Mouse (Mus musculus) heart, adult 11 months (tissue): ENCODE measurements at regions not wholly inside any gene's neighbourhood (a gene's known extent, or its start where the extent isn't known, plus 50 kb on each side); places are given as distances from the start of the nearest gene placed in this dataset.
A peak's percentile ranks its signal among the peaks of the same experiment; 100 is the strongest.

Experiments used
- DNase-seq: peaks from one replicate; pipeline ENCODE4 v3.0.0; 2022

DNA sequence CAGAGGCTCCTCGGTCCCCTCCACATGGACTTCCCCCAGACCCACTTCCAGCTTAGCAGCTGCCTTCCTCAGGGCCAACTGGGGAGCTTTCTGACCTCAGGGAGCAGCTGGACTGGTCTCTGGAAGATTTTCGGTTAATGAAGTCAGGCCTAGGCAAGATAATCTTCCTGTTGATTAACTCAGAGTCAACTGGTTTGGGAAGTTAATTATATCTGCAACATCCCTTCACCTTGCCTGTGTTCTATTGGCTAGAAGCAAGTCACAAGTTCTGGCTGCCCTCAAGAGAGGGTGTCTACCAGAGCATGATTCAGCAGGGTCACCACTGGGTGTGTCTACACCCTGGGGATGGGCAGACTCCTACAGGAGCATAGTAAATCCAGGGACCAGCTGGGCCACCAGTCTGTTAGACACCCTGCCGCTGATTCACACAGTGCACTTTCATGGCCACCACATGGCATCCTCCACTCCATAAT is 53.9 kb upstream of the Maml3 start:
- peak; percentile 64 for DNase-seq

DNA sequence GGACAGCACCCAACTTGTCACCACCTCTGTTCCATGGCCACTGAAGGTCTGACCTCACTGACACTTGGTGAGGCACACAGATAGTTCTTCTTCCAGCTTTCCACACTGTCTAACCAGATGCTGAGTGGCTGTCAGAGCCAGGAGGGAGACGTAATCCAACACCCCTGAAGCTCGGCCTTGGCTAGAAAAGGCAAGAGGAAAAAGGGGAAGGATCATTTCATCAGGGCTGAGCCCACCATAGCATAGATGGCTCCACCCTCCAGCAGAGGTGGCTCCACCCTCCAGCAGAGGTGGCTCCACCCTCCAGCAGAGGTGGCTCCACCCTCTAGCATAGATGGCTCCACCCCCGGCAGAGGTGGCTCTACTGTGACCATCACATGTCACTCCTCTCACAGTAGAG is 56.8 kb upstream of the Maml3 start:
- peak; percentile 52 for DNase-seq

DNA sequence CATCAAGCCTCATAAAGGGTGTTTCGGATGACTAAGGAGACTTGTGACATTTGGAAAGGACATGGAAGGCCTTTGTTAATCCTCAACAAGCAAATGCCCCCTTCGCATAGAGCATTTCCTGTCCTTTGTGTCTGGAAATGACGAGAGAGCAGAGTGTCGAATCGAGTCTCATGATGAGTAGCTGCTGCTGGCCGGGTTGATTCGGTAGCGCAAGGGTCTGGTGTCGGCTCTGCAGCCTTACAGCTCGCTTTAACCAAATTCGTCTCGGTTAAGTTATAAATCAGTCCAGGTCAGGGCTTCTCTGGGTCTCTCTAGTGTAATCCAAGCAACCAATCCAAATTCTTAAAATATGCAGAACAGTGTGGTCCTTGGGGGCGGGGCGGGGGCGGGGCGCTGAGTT is 59.1 kb upstream of the Maml3 start:
- DNase-seq = peak; percentile 43

DNA sequence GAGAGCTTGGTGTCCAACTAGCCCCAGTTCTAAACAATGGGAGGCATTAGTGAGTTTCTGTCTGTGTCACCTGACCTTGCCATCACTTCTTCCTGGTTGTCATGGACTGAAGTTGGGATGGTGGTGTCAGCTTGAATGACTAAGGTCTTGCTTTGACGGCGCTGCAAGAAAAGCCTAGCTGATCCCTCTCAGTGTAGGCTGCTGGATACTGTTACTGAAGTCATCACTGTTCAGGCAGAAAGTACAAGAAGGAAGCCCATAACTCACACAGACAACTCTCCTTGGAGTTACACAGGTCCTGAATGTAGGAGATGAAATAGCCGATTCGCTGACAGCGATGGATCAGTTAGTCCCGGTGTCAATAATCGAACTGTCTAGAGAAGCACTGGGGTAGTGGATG is 62.5 kb upstream of the Maml3 start:
- peak; percentile 80 for DNase-seq

DNA sequence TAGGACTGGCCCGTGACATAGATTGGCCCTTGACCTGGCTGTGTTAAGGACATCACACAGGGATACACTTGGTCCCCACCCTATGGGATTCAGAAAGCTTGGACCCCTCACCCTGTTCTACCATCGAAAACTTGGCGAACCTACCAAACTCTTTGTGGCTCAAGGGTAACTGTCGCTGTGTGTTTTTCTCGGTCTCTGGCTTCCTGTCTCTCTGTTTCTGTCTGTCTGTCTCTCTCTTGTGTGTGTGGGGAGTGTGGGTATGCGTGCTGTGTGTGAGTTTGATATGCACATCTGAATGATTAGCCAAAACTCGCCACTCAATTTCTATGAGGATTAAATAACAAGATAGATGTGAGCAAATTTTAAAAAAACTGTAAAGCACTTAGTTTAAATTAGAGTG is 66.0 kb upstream of the Maml3 start:
- DNase-seq = peak; percentile 52

DNA sequence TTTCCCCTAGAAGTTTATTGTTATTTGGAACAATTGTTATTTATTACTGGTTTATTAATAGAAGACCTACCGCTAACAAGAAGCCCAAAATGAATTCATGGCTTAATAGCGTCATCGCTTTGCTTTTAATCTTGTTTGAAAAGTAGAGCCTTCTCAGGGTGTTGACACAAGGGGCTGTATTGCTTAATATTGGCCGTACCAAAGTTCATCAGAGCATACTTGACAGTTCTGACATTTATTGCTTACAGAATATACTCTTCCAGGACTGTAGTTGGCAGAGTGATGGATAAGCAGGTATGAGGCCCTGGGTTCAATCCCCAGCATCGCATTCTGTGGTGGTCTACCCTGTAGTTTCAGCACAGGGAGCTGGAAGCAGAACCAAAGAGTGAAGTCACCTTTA is 66.4 kb upstream of the Maml3 start:
- no peak for DNase-seq

DNA sequence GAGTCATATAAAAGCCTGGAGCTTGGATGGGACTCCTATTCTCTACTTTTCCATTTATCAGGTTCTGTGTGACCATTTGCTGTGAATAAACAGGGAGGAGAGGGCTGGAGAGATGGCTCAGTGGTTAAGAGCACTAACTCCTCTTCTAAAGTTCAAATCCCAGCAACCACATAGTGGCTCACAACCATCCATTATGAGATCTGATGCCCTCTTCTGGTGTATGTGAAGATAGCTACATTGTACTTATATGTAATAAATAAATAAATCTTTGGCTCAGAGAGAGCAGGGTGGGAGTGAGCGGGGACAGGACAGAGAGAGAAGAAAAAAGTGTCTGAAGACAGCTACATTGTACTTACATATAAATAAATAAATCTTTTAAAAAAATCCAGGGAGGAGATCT is 68.6 kb upstream of the Maml3 start:
- DNase-seq = no peak

DNA sequence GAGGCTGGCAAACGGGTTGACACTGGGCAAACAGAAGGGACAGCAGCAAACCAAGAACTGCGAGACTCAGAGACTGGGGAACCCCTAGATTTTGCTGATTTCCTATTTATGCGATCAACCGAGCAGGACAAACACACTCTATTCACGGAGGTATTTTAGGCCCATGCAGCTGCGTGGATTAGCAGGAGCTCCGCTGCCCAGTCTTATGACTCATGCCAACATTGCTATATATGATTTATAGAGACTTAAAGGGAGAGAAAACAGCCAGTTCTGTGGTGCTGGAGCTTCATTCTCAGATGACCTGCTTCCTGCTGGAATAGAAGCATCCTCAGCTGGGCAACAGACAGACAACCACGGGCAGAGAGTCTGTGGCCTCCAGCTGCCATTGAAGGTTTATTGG is 71.2 kb upstream of the Maml3 start:
- DNase-seq = no peak

DNA sequence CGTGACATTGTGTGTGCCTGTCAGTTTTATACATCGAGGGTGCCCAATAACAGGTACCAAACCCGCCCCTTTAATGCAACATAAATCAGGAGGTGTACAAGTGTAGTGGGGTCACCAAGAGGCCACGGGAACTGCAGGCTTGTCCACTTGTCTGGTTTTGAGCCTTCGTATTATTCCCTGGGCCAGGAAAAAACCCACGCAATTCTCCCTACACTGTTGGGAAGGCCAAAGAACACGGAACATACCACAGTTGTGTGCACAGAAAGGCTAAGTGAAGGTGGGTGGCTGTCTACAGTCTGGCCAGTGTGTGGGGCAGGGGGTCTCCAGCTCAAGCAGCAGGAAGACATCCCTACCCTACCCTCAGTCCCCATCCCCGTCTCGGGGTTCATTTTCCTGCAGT is 74.0 kb upstream of the Maml3 start:
- DNase-seq = no peak

DNA sequence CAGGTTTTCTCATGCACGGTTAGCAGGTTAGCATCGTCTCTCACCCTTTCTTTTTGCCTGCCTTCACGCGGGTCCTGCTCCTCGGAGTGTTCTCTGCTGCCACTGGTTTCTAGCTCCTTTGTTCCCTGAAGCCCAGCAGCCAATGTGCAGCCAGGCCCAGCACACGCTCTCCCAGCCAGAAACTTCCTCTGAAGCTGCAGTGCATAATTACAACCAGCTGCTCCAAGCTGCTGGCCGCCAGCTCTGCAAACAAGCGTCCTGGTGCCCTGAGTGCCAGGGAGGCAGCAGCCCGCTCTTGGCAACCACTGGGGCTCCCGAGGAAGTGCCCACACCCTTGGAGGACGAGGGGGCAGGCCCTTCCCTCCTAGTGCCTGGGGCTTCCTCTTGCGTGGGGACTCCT is 74.8 kb upstream of the Maml3 start:
- peak; percentile 98 for DNase-seq

DNA sequence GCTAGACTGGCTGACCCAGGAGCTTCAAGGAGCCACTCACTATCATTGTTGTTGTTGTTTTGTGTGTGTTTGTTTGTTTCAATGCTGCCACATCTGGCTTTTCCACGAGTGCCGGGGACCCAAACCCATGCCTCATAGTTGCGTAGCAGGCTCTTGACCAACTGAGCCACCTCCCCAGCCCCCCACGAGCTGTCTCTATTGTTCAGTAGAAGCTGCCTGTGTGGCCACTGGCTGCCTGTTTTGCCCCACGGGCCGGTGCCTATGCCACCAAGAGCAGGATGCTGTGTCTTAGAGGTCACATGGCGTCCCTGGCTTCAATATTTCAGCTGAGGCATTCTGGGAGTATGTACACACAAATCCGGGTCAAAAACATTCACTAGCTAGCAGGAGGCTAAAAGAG is 75.4 kb upstream of the Maml3 start:
- peak; percentile 92 for DNase-seq

DNA sequence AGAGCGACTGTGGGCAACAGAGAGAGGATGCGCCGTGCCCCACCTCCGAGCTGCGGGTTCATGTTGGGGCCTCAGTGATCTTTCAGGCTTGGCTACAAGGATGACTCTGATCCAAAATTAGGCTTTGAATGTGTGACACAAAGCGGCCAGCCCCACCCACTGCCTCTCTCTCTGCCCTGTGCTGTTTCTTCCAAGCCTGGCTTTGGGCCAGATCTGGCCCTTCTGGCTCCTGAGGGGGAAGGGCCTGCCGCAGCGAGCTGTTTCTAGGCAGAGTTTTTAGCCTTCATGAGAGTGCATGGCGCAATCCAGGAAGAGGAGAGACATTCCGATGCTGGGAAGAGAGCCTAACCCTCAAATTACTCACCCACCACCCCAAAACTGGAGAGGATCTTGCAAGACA is 75.9 kb upstream of the Maml3 start:
- DNase-seq = peak; percentile 99

DNA sequence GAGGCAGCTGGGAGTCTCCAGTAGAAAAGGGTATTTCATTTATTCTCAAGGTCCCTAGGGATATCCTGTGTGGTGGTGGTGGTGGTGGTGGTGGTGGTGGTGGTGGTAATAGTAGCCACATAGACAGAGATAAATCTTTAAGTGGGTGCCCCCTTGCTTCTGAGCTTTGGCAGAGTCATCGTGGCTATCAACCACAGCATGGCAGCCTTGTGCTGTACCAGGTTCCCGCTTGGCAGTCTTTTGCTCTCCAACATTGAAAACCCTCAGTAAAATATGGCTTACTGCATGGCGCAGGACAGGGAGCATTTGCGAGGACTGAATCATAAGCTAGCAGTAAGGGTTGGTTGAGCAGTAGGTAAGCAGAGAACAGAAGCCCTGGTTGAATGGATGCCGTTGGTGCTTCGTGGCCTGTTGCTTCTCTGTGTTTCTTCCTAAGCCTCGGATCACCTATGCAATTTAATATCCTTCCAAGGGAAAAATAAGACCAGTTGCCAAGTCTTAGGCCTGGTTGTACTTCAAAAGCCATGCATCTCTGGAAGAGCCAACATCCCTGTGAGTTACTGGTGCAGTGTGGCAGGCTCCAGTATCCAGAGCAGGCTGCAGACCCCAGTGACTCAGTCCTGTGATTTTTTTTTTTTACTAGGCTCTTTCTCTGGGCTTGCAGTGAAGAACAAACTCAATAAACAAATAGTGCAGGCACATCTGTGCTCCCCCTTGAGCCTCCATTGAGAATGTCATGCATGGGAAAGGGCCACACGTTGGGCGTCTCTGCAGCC is 76.6 kb upstream of the Maml3 start:
- peak; percentile 70 for DNase-seq

DNA sequence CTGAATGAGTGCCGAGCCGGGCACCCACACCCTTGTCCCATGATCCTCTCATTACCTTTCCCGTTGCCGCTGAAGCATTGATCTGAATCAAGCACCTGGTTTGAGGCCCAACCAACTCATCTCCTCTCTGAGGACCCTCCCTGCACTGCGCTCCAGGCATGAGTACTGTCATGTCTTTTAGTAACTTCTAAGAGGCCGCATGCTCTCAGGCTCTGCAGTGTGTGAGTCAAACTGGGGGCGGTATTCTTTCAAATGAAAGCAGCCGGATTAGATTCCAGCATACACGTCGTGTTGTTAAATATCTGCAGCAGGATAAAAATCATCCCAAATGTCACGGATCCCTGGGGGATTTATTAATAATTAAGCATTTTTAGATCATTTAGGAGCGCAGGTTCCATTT is 79.4 kb upstream of the Maml3 start:
- DNase-seq = peak; percentile 80

DNA sequence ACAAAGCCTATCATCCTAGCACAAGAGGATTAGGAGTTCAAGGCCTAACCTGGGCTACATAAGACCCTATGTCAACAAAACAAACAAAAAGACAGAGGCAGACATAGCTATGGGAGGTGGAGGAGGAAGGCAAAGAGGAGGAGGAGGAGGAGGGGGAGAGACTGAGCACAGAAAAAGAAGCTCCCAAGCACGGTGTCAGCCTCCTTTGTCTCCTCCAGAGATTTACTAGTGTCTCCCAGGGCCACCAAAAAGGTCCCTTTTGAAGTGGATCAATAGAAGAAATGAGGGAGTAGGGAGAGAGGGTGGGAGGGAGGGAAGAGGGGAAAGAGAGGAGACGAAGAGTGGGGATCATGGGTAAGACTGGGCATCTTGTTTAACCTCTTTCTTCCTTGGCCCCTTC is 80.5 kb upstream of the Maml3 start:
- peak; percentile 31 for DNase-seq

DNA sequence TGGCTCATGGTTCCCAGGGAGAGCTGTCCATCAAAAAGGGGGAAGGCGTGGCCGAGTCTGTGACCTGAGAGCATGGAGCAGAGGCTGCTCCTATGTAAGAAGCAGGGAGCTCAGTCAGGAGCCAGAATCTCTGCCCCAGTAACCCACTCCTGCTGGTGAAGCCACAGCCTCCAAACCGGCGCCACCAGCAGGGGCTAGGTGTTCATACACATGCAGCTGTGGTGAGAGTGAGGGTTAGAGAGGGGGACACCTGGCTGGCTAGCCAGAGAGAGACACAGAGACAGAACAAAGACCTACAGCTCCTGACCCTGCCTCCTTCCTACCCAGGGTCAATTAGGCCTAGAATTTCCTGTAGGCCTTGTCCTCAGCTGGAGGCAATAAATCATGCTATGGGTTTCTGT is 80.7 kb upstream of the Foxo1 start:
- peak; percentile 82 for DNase-seq

DNA sequence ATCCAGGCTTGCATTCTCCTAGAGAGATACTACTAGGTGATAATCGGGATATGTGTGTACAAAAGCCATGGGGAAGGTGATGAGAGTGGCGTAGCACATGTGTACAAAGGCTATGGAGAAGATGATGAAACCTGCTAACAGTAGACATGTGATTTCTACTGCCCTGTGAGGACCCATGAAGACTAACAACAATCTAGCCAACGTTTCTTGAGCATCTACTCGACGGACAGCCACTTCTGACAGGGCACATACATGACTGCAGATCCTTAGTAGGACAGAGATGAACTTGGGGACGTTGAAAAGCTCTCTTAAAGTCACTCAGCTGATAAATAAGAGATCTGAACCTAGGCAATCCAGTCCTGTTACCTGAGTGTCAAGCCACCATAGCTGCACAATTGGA is 79.8 kb upstream of the Foxo1 start:
- DNase-seq = peak; percentile 16

DNA sequence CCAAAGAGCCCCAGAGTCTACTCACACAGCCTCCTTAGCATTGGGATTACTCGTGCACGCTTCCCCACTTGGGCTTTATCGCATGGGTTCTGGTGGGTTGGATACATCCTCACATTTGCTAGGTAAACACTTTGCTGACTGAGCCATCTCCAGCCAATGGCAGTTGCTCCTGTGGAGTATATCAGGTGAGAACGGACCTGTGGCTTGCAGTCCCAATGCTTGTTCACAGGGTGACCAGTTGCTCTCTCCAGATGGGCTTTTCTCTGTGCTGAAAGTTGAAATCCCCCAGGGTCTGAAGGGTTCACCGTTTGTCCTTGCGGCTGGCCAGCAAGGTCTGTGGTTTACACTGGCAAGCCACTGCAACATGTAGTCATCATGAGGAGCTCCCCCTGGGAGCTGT is 79.1 kb upstream of the Foxo1 start:
- peak; percentile 82 for DNase-seq

DNA sequence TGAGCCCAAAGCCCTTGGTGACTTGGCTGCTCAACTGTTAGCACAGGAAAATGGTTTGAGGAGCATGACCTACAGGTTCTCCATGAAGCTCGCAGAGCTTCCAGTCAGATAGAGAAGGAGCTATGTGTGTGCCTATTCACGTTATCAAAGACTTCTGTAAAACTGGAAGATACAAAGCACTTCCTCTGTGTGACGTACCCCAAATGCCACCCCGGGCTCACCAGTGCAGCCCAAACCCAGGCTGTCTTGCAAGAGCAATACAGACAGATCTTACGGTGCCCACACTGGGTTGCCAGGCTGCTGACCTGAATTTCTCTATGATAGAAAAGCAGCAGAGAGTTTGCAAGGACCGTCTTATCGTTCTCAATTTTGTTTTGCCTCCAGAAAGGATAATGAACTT is 78.1 kb upstream of the Foxo1 start:
- DNase-seq = peak; percentile 75

DNA sequence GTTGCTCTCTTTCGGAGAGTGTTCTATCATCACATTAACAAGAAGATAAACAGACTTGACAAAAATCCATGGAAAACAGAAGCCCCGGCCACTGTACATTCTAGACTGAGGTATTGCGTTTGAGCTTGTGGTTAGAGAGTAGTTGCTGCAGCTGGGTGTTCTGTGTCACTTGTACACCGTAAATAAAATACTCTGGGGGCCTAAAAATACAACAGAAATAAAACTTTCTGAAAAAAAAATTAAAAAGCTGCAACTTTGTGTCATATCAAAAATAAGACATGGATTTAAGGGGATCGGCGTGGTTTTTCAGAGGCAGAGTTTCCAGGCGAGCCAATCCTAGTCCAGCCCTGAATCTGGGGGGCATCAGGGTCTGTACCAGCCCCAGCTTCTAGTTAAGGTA is 75.1 kb upstream of the Foxo1 start:
- DNase-seq = peak; percentile 49

DNA sequence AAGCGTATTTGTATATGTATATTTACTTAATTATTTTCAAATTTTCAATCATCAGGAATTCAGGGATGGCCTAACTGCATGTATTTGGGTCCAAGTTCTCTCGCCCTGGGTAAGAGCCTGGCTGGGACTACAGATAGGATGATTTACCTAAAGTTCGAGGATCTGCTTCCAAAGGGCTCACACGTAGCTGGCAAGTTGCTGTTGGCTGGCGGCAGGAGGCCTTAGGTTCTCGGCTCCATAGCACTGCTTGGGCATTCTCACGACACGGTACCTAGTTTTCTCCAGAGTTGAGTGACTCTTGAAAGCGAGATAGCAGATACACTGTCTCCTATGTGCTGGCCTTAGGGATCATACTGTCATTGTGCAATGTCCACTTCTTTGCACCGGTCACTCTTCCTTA is 73.9 kb upstream of the Foxo1 start:
- peak; percentile 72 for DNase-seq

DNA sequence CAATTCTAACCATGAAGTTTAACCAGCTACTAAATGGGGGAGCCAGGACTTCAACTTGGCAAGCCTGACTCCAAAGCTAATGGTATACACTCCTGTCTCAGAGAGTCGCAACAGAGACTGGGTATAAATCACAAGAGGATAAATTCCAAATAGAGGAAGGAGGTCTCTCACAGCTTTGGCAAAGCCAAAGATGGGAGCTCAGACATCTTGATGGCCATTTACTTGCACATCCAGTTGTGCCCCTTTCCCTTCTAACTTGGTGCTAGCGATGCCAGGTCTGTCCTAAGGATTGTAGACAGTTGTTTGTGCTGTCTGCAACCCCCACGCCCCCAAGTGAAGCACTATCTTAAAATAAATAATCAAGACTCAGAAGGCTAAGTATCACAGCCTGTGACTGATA is 72.7 kb upstream of the Foxo1 start:
- peak; percentile 67 for DNase-seq

DNA sequence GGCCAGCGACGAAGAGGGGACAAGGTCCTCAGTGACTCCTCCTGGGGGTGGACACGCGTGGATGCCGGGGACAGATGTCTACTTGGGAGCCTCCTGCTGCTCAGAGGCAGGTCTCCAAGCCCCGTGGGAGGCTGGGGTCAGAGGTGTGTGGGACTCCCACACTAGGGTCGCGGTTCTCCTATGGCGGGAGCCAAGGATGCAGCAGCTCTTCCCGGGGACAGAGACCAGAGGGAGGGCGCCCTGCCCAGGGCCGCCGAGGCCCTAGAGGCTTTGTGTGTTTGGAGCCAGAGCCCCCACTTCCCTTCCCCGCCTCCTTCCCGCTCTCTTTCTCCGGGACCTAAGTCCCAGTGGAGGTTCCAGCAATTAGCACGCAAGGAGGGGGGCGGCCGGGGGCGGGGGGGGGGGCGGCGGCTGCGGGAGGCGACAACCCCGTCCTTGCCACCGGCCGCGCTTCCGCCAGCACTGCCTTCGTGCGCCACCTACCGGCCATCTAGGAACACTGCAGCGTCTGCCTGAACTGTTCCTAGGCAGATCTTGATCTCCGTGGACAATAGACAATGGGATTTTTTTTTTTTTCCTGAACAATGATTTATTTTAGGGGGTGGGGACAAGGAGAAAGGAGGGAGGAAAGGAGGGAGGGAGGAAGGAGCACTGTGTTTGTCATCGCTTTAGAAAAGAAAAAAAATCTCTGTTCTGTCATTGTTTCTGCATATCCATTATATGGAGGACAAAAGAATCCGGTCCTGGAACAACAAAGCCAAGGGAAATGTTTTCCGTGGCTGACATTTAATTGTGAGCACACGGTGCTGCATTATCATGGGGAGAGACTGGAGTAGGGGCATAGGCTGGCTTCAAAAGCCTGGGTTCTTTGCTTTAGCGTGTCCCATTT is 71.8 kb upstream of the Foxo1 start:
- DNase-seq = peak; percentile 98

DNA sequence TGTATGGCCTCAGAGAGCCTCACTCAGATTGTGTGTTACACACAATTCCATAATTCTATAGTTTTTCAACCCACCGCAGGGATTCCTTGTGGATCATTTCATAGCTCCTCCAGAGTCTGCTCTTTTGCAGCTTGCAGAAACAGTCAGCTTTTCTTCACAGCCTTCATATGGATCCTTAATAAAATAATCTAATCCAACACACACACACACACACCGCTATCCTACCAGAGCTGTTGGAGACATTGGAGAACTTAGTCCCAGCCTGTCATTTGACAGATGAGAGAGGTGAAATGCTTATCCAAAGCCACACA is 71.2 kb upstream of the Foxo1 start:
- DNase-seq = no peak
